Mouse (Mus musculus) intestine, embryonic 15.5 days (tissue): Measurements from ENCODE around the gene Lamc2. TPM values are rescaled to one million over a fixed set of nuclear protein-coding genes. Genes with fewer than 3 reads are reported as not detected.

Experiments
- ATAC-seq: fragments of 200-750 bp; cut with Nextera tagmentation; 2 replicates; pipeline ENCODE4 v1.8.0; 2017; ENCODE audit warnings: moderate TSS enrichment, moderate library complexity
- H3K27ac ChIP-seq: fragments of 300-500 bp; sonication (generic); 2 replicates; pipeline ENCODE4 v1.5.1; 2015; ENCODE audit warnings: mild to moderate bottlenecking, inconsistent platforms
- H3K27me3 ChIP-seq: fragments of 300-500 bp; sonication (generic); replicated peaks from 2 replicates; pipeline ENCODE4 v1.6.1; 2015; ENCODE audit warnings: inconsistent platforms
- H3K36me3 ChIP-seq: fragments of 300-500 bp; sonication (generic); 2 replicates; pipeline ENCODE4 v1.6.1; 2015; ENCODE audit warnings: inconsistent platforms
- H3K4me1 ChIP-seq: fragments of 300-500 bp; sonication (generic); replicated peaks from 2 replicates; pipeline ENCODE4 v1.6.1; 2015; ENCODE audit warnings: inconsistent platforms
- H3K4me2 ChIP-seq: fragments of 300-500 bp; sonication (generic); replicated peaks from 2 replicates; pipeline ENCODE4 v1.6.1; 2015; ENCODE audit warnings: mild to moderate bottlenecking, inconsistent platforms
- H3K4me3 ChIP-seq: fragments of 300-500 bp; sonication (generic); replicated peaks from 2 replicates; pipeline ENCODE4 v1.5.1; 2015; ENCODE audit warnings: inconsistent platforms
- H3K9ac ChIP-seq: fragments of 300-500 bp; sonication (generic); 2 replicates; pipeline ENCODE4 v1.6.1; 2015; ENCODE audit warnings: inconsistent platforms
- H3K9me3 ChIP-seq: fragments of 300-500 bp; sonication (generic); 2 replicates; pipeline ENCODE4 v1.6.1; 2016; ENCODE audit warnings: inconsistent platforms
- WGBS: fragments of 180-500 bp; shearing (Covaris S2); methylation state at CpG from one replicate; pipeline ENCODE4 v1.1.7; 2015; 5-methylcytosine and 5-hydroxymethylcytosine counted together
- polyA plus RNA-seq: library from polyadenylated mRNA; unstranded; fragments of >200 nt; fragmentation: Nextera tagmentation; extraction: Ambion mirVana; gene quantifications from 2 replicates; pipeline ENCODE4 v1.2.1, GENCODE M21; 2015

Lamc2 gene
- polyA plus RNA-seq, 1 experiment from 2014 or later, result 7.3 TPM

- ATAC-seq, result no peak
- Histone ChIP-seq H3K4me2 (no peak overlapping the region), H3K36me3 (no peaks in the 10 kb centered on the region), H3K4me1 (no peaks in the 10 kb centered on the region), H3K9me3 (no peaks in the 10 kb centered on the region), H3K27me3 (no peaks in the 10 kb centered on the region), H3K27ac (no peak overlapping the region), H3K9ac (no peak overlapping the region), H3K4me3 (no peak overlapping the region)
- 53% methylated on average over 8 of the region's 8 CpGs for WGBS
Observed at GRCm38 (mm10) chr1:153202195-153202594, 15.9 kb upstream of the Lamc2 start.

- no peaks in the 10 kb centered on the region for H3K27me3 ChIP-seq
- 56% methylated on average over 14 of the region's 14 CpGs for WGBS
- no peak overlapping the region for H3K27ac ChIP-seq
Observed at GRCm38 (mm10) chr1:153201448-153201847, 15.2 kb upstream of the Lamc2 start.

GRCm38 (mm10) chr1:153197316-153197850 is 11.1 kb upstream of the Lamc2 start:
- no peak overlapping the region for H3K27ac ChIP-seq
- H3K4me1 ChIP-seq, result peaks cover 9% of the 10 kb centered on the region; the same call in 1 of the 2 replicates
- no peak overlapping the region for H3K4me3 ChIP-seq
- H3K9ac ChIP-seq, result no peak overlapping the region
- ATAC-seq, result no peak
- no peaks in the 10 kb centered on the region for H3K36me3 ChIP-seq
- WGBS, result 82% methylated on average over 3 of the region's 3 CpGs
- no peak overlapping the region for H3K4me2 ChIP-seq
- no peaks in the 10 kb centered on the region for H3K27me3 ChIP-seq
- no peaks in the 10 kb centered on the region for H3K9me3 ChIP-seq

More at GRCm38 (mm10) chr1:153201448-153201847, 15.2 kb upstream of the Lamc2 start:
- Histone ChIP-seq H3K4me1 (0 out of 2 replicates have a peak, but pooled peaks cover 2% of the 10 kb centered on the region), H3K9me3 (no peaks in the 10 kb centered on the region), H3K4me2 (no peak overlapping the region), H3K4me3 (no peak overlapping the region), H3K36me3 (no peaks in the 10 kb centered on the region), H3K9ac (no peak overlapping the region)
- ATAC-seq, result no peak

- H3K36me3 ChIP-seq, result no peaks in the 10 kb centered on the region
- peaks cover 15% of the 10 kb centered on the region; the same call in 1 of the 2 replicates for H3K4me1 ChIP-seq
- H3K4me3 ChIP-seq, result no peak overlapping the region
- no peak overlapping the region for H3K4me2 ChIP-seq
- no peak for ATAC-seq
- H3K9me3 ChIP-seq, result no peaks in the 10 kb centered on the region
- no peak overlapping the region for H3K27ac ChIP-seq
- no peak overlapping the region for H3K9ac ChIP-seq
- H3K27me3 ChIP-seq, result no peaks in the 10 kb centered on the region
- WGBS, result 84% methylated on average over 6 of the region's 6 CpGs
Observed at GRCm38 (mm10) chr1:153192945-153193344, 6.7 kb upstream of the Lamc2 start.

- H3K9me3 ChIP-seq, result no peaks in the 10 kb centered on the region
- no peak overlapping the region for H3K4me2 ChIP-seq
- no peaks in the 10 kb centered on the region for H3K36me3 ChIP-seq
- H3K27me3 ChIP-seq, result no peaks in the 10 kb centered on the region
- H3K4me1 ChIP-seq, result peaks cover 15% of the 10 kb centered on the region; the same call in 1 of the 2 replicates
- no peak overlapping the region for H3K9ac ChIP-seq
- peak overlapping the region; percentile 52 for H3K27ac ChIP-seq
- no peak for ATAC-seq
- no peak overlapping the region for H3K4me3 ChIP-seq
- WGBS, result 80% methylated on average over 4 of the region's 4 CpGs
Observed at GRCm38 (mm10) chr1:153192379-153192778, 6.1 kb upstream of the Lamc2 start.

GRCm38 (mm10) chr1:153191943-153192329 is 5.7 kb upstream of the Lamc2 start:
- 0 out of 2 replicates have a peak, but pooled peaks have one; percentile 16 for ATAC-seq
- no peak overlapping the region for H3K9ac ChIP-seq
- peak overlapping the region; percentile 52; the same call in 1 of the 2 replicates for H3K27ac ChIP-seq
- H3K27me3 ChIP-seq, result no peaks in the 10 kb centered on the region
- peaks cover 15% of the 10 kb centered on the region; the same call in 1 of the 2 replicates for H3K4me1 ChIP-seq
- H3K36me3 ChIP-seq, result no peaks in the 10 kb centered on the region
- H3K9me3 ChIP-seq, result no peaks in the 10 kb centered on the region
- 18% methylated on average over 5 of the region's 5 CpGs for WGBS
- no peak overlapping the region for H3K4me2 ChIP-seq
- H3K4me3 ChIP-seq, result no peak overlapping the region

GRCm38 (mm10) chr1:153191237-153191942 is 5.1 kb upstream of the Lamc2 start:
- WGBS, result 64% methylated on average over 15 of the region's 15 CpGs
- H3K9me3 ChIP-seq, result no peaks in the 10 kb centered on the region
- ATAC-seq, result no peak
- H3K36me3 ChIP-seq, result no peaks in the 10 kb centered on the region
- H3K4me3 ChIP-seq, result no peak overlapping the region
- no peak overlapping the region for H3K9ac ChIP-seq
- no peaks in the 10 kb centered on the region for H3K27me3 ChIP-seq
- H3K27ac ChIP-seq, result peak overlapping the region; percentile 11; the same call in 1 of the 2 replicates
- peaks cover 13% of the 10 kb centered on the region; the same call in 1 of the 2 replicates for H3K4me1 ChIP-seq
- H3K4me2 ChIP-seq, result no peak overlapping the region

- no peak overlapping the region for H3K9ac ChIP-seq
- H3K27me3 ChIP-seq, result 0 out of 2 replicates have a peak, but pooled peaks cover 3% of the 10 kb centered on the region
- H3K4me3 ChIP-seq, result no peak overlapping the region
- H3K36me3 ChIP-seq, result no peaks in the 10 kb centered on the region
- H3K4me1 ChIP-seq, result peaks cover 15% of the 10 kb centered on the region
- 67% methylated on average over 3 of the region's 3 CpGs for WGBS
- ATAC-seq, result peak; percentile 53; the same call in 1 of the 2 replicates
- no peaks in the 10 kb centered on the region for H3K9me3 ChIP-seq
- no peak overlapping the region for H3K27ac ChIP-seq
- no peak overlapping the region for H3K4me2 ChIP-seq
Observed at GRCm38 (mm10) chr1:153188081-153188480, 1.8 kb upstream of the Lamc2 start.

GRCm38 (mm10) chr1:153180586-153181289 is 5.5 kb downstream of the Lamc2 start:
- Histone ChIP-seq H3K9ac (no peak overlapping the region), H3K27ac (peak overlapping the region; percentile 72), H3K9me3 (no peaks in the 10 kb centered on the region), H3K4me3 (no peak overlapping the region), H3K4me2 (no peak overlapping the region), H3K4me1 (peaks cover 3% of the 10 kb centered on the region), H3K27me3 (no peaks in the 10 kb centered on the region), H3K36me3 (no peaks in the 10 kb centered on the region)
- WGBS, result 51% methylated on average over 9 of the region's 9 CpGs
- peak; percentile 70 for ATAC-seq

- no peak for ATAC-seq
- H3K4me1 ChIP-seq, result no peaks in the 10 kb centered on the region; the same call in 1 of the 2 replicates
- WGBS, result 73% methylated on average over 4 of the region's 4 CpGs
- no peak overlapping the region for H3K4me2 ChIP-seq
- H3K27ac ChIP-seq, result peak overlapping the region; percentile 72
- H3K27me3 ChIP-seq, result no peaks in the 10 kb centered on the region
- no peak overlapping the region for H3K9ac ChIP-seq
- no peaks in the 10 kb centered on the region for H3K36me3 ChIP-seq
- H3K4me3 ChIP-seq, result no peak overlapping the region
- H3K9me3 ChIP-seq, result no peaks in the 10 kb centered on the region
Observed at GRCm38 (mm10) chr1:153180160-153180559, 6.1 kb downstream of the Lamc2 start.

GRCm38 (mm10) chr1:153174801-153175200 is 11.4 kb downstream of the Lamc2 start:
- Histone ChIP-seq H3K9me3 (no peaks in the 10 kb centered on the region), H3K27ac (no peak overlapping the region), H3K36me3 (no peaks in the 10 kb centered on the region), H3K9ac (no peak overlapping the region), H3K4me2 (no peak overlapping the region), H3K4me1 (peaks cover 12% of the 10 kb centered on the region), H3K27me3 (no peaks in the 10 kb centered on the region), H3K4me3 (no peak overlapping the region)
- WGBS, result 61% methylated on average over 12 of the region's 12 CpGs
- ATAC-seq, result peak; percentile 55; the same call in 1 of the 2 replicates

GRCm38 (mm10) chr1:153173276-153173675 is 13.0 kb downstream of the Lamc2 start:
- no peak overlapping the region for H3K27ac ChIP-seq
- no peak overlapping the region for H3K9ac ChIP-seq
- ATAC-seq, result no peak
- WGBS, result 62% methylated on average over 3 of the region's 3 CpGs
- H3K27me3 ChIP-seq, result no peaks in the 10 kb centered on the region
- no peak overlapping the region for H3K4me2 ChIP-seq
- H3K4me3 ChIP-seq, result no peak overlapping the region
- H3K4me1 ChIP-seq, result peaks cover 12% of the 10 kb centered on the region
- H3K36me3 ChIP-seq, result no peaks in the 10 kb centered on the region
- H3K9me3 ChIP-seq, result no peaks in the 10 kb centered on the region
